Mouse (Mus musculus) embryonic fibroblast, embryonic 13.5 days (primary cell): ENCODE data around the gene Foxp1.

Experiments used
- CTCF ChIP-seq: IDR thresholded peaks from 2 replicates; pipeline ENCODE4 v1.5.1; 2011; ENCODE audit warnings: mild to moderate bottlenecking, control low read depth, low read length, moderate library complexity, borderline replicate concordance; ENCODE audit not compliant: insufficient read depth
- POLR2A ChIP-seq: IDR thresholded peaks from 2 replicates; pipeline ENCODE4 v1.6.1; 2011; ENCODE audit warnings: low read depth, mild to moderate bottlenecking, control low read depth, low read length, moderate library complexity

- no peak for TF ChIP-seq POLR2A
- no peak for TF ChIP-seq CTCF
These were observed 51.6 kb downstream of the Foxp1 start for GRCm38 (mm10) chr6:99470906-99471305.
